Mouse (Mus musculus) activated CD4-positive, CD25-positive, alpha-beta regulatory T cell, adult 4 months (primary cell): ENCODE measurements at regions not wholly inside any gene's neighbourhood (a gene's known extent, or its start where the extent isn't known, plus 50 kb on each side); places are given as distances from the start of the nearest gene placed in this dataset.

Experiments used
- ATAC-seq: one replicate; pipeline ENCODE4 v1.8.0; 2017

- no peak for ATAC-seq
These were observed 116.9 kb downstream of the Wif1 start for GRCm38 (mm10) chr10:121150668-121151067.

GRCm38 (mm10) chr10:121153625-121154024 lies 119.9 kb downstream of the Wif1 start:
- ATAC-seq, result no peak

- no peak for ATAC-seq
These were observed 126.7 kb downstream of the Wif1 start for GRCm38 (mm10) chr10:121160499-121160898.

GRCm38 (mm10) chr10:121161201-121161600 lies 127.4 kb downstream of the Wif1 start:
- no peak for ATAC-seq

- ATAC-seq, result no peak
These were observed 140.3 kb downstream of the Wif1 start for GRCm38 (mm10) chr10:121174022-121174421.

GRCm38 (mm10) chr10:121189139-121189538 lies 155.4 kb downstream of the Wif1 start:
- ATAC-seq, result peak; percentile 14

- ATAC-seq, result no peak
These were observed 151.8 kb downstream of the Tbc1d30 start for GRCm38 (mm10) chr10:121199236-121199635.

GRCm38 (mm10) chr10:121202531-121202930 lies 148.5 kb downstream of the Tbc1d30 start:
- no peak for ATAC-seq

GRCm38 (mm10) chr10:121205551-121205950 lies 145.5 kb downstream of the Tbc1d30 start:
- ATAC-seq, result no peak

- ATAC-seq, result no peak
These were observed 144.9 kb downstream of the Tbc1d30 start for GRCm38 (mm10) chr10:121206002-121206742.

GRCm38 (mm10) chr10:121206743-121207039 lies 144.4 kb downstream of the Tbc1d30 start:
- ATAC-seq, result no peak
